Mouse (Mus musculus) C2C12 (cell line): Measurements from ENCODE around the gene Klf9. TPM values are rescaled to one million over a fixed set of nuclear protein-coding genes. Genes with fewer than 3 reads are reported as not detected.

Source experiments
- H3K27me3 ChIP-seq: one replicate; pipeline ENCODE4 v1.6.1; 2011; ENCODE audit not compliant: control insufficient read depth, insufficient read depth, insufficient read length
- H3K36me3 ChIP-seq: one replicate; pipeline ENCODE4 v1.6.1; 2011; ENCODE audit not compliant: control insufficient read depth, insufficient read depth
- H3K4me3 ChIP-seq: one replicate; pipeline ENCODE4 v1.5.1; 2011; ENCODE audit warnings: mild to moderate bottlenecking, control low read depth; ENCODE audit not compliant: poor library complexity, insufficient read depth, severe bottlenecking
- H3K79me2 ChIP-seq: one replicate; pipeline ENCODE4 v1.6.1; 2011; ENCODE audit not compliant: control insufficient read depth, insufficient read depth
- H3K79me3 ChIP-seq: one replicate; pipeline ENCODE4 v1.6.1; 2011; ENCODE audit warnings: low read depth, control low read depth
- H3ac ChIP-seq: one replicate; pipeline ENCODE3; 2011; ENCODE audit warnings: low read depth; ENCODE audit not compliant: control insufficient read depth, insufficient read length
- CEBPB ChIP-seq: IDR thresholded peaks from one replicate; pipeline ENCODE4 v1.6.1; 2011; ENCODE audit warnings: low read depth, mild to moderate bottlenecking, control low read depth, moderate library complexity
- CTCF ChIP-seq: IDR thresholded peaks from one replicate; pipeline ENCODE4 v1.5.1; 2011; ENCODE audit not compliant: control insufficient read depth, insufficient read depth, insufficient read length
- FOSL1 ChIP-seq: IDR thresholded peaks from one replicate; pipeline ENCODE4 v1.8.0; 2011; ENCODE audit warnings: mild to moderate bottlenecking, low read length; ENCODE audit not compliant: poor library complexity, insufficient read depth, severe bottlenecking
- MAX ChIP-seq: IDR thresholded peaks from one replicate; pipeline ENCODE4 v1.6.1; 2011; ENCODE audit warnings: mild to moderate bottlenecking, control low read depth
- MYOD1 ChIP-seq: IDR thresholded peaks from one replicate; pipeline ENCODE4 v1.6.1; 2011; ENCODE audit warnings: low read depth; ENCODE audit not compliant: control insufficient read depth, insufficient read length
- MYOG ChIP-seq: IDR thresholded peaks from one replicate; pipeline ENCODE4 v1.6.1; 2011; ENCODE audit not compliant: control insufficient read depth, insufficient read length; ENCODE audit errors: extremely low read depth
- USF1 ChIP-seq: IDR thresholded peaks from one replicate; pipeline ENCODE4 v1.6.1; 2011; ENCODE audit warnings: low read depth, mild to moderate bottlenecking, control low read depth, moderate library complexity
- polyA plus RNA-seq: library from polyadenylated mRNA; unstranded; fragments of >200 nt; fragmentation: generic; extraction: Trizol; gene quantifications from one replicate; pipeline ENCODE4 v1.2.1, GENCODE M21; 2012; ENCODE audit warnings: missing spikeins

The Klf9 gene
- polyA plus RNA-seq, 1 experiment, result 2.5 TPM

- Histone ChIP-seq H3ac (no peak overlapping the region), H3K36me3 (no peaks in the 10 kb centered on the region), H3K4me3 (no peak overlapping the region), H3K79me2 (no peaks in the 10 kb centered on the region), H3K79me3 (no peaks in the 10 kb centered on the region), H3K27me3 (no peaks in the 10 kb centered on the region)
- TF ChIP-seq USF1, result no peak
- TF ChIP-seq MAX, result no peak
- no peak for TF ChIP-seq MYOG
- no peak for TF ChIP-seq MYOD1
- no peak for TF ChIP-seq CEBPB
- no peak for TF ChIP-seq CTCF
- no peak for TF ChIP-seq FOSL1
Observed at GRCm38 (mm10) chr19:23152771-23153605, 12.0 kb downstream of the Klf9 start.

GRCm38 (mm10) chr19:23153606-23154127 lies 12.6 kb downstream of the Klf9 start:
- Histone ChIP-seq H3ac (no peak overlapping the region), H3K79me2 (no peaks in the 10 kb centered on the region), H3K27me3 (no peaks in the 10 kb centered on the region), H3K79me3 (no peaks in the 10 kb centered on the region), H3K4me3 (no peak overlapping the region), H3K36me3 (no peaks in the 10 kb centered on the region)
- TF ChIP-seq USF1, result no peak
- no peak for TF ChIP-seq CTCF
- TF ChIP-seq FOSL1, result no peak
- no peak for TF ChIP-seq MAX
- TF ChIP-seq CEBPB, result no peak

GRCm38 (mm10) chr19:23159780-23160395 lies 18.9 kb downstream of the Klf9 start:
- Histone ChIP-seq H3K4me3 (no peak overlapping the region), H3ac (no peak overlapping the region), H3K79me3 (no peaks in the 10 kb centered on the region), H3K79me2 (no peaks in the 10 kb centered on the region), H3K36me3 (no peaks in the 10 kb centered on the region), H3K27me3 (no peaks in the 10 kb centered on the region)
- no peak for TF ChIP-seq CEBPB
- no peak for TF ChIP-seq MYOD1
- TF ChIP-seq FOSL1, result no peak
- TF ChIP-seq MAX, result no peak
- TF ChIP-seq CTCF, result no peak
- TF ChIP-seq USF1, result no peak
- TF ChIP-seq MYOG, result no peak

GRCm38 (mm10) chr19:23162387-23162809 lies 21.4 kb downstream of the Klf9 start:
- TF ChIP-seq CEBPB, result no peak
- no peak for TF ChIP-seq MYOG
- TF ChIP-seq USF1, result no peak
- no peak for TF ChIP-seq MYOD1
- TF ChIP-seq CTCF, result no peak
- TF ChIP-seq FOSL1, result no peak
- no peak for TF ChIP-seq MAX

GRCm38 (mm10) chr19:23162877-23163276 lies 21.9 kb downstream of the Klf9 start:
- no peaks in the 10 kb centered on the region for H3K79me2 ChIP-seq
- H3K36me3 ChIP-seq, result no peaks in the 10 kb centered on the region
- H3K4me3 ChIP-seq, result no peak overlapping the region
- TF ChIP-seq CTCF (no peak), FOSL1 (no peak), MYOG (no peak), CEBPB (no peak), MAX (no peak), USF1 (no peak), MYOD1 (no peak)
- H3K27me3 ChIP-seq, result no peaks in the 10 kb centered on the region
- H3ac ChIP-seq, result no peak overlapping the region
- H3K79me3 ChIP-seq, result no peaks in the 10 kb centered on the region

More at GRCm38 (mm10) chr19:23162387-23162809, 21.4 kb downstream of the Klf9 start:
- no peaks in the 10 kb centered on the region for H3K79me2 ChIP-seq
- no peak overlapping the region for H3ac ChIP-seq
- H3K79me3 ChIP-seq, result no peaks in the 10 kb centered on the region
- no peak overlapping the region for H3K4me3 ChIP-seq
- no peaks in the 10 kb centered on the region for H3K36me3 ChIP-seq
- no peaks in the 10 kb centered on the region for H3K27me3 ChIP-seq
